Mouse (Mus musculus): ENCODE measurements around the gene Dffa.
"Not testable (repeated sequence)": the region's sequence is repeated elsewhere in the genome, so short reads cannot be mapped to it uniquely, and the experiment has no call there.

Gene Dffa

GRCm38 (mm10) chr4:149149611-149150010 lies 45.7 kb downstream of the Dffa start:
- DNase-seq, result no peak

GRCm38 (mm10) chr4:149150256-149150655 lies 46.3 kb downstream of the Dffa start:
- no peak for DNase-seq

- no peak for DNase-seq
Observed at GRCm38 (mm10) chr4:149150721-149151120, 46.8 kb downstream of the Dffa start.

- DNase-seq, result no peak
Observed at GRCm38 (mm10) chr4:149154859-149155258, 50.9 kb downstream of the Dffa start.

GRCm38 (mm10) chr4:149155711-149156110 lies 51.8 kb downstream of the Dffa start:
- DNase-seq, result no peak

GRCm38 (mm10) chr4:149157415-149157973 lies 53.5 kb downstream of the Dffa start:
- no peak for DNase-seq

GRCm38 (mm10) chr4:149159203-149159602 lies 55.3 kb downstream of the Dffa start:
- DNase-seq, result no peak

- no peak for DNase-seq
Observed at GRCm38 (mm10) chr4:149159891-149160290, 55.9 kb downstream of the Dffa start.

GRCm38 (mm10) chr4:149161166-149161565 lies 57.2 kb downstream of the Dffa start:
- no peak for DNase-seq

- no peak for DNase-seq
Observed at GRCm38 (mm10) chr4:149163196-149163595, 59.2 kb downstream of the Dffa start.

GRCm38 (mm10) chr4:149164150-149164549 lies 60.2 kb downstream of the Dffa start:
- no peak for DNase-seq

GRCm38 (mm10) chr4:149166215-149166946 lies 62.4 kb downstream of the Dffa start, which contains the start of gene Pgd:
Pgd (minus strand) TSS chr4:149166771.
- DNase-seq, result peak; percentile 97

- DNase-seq, result peak; percentile 68
Observed at GRCm38 (mm10) chr4:149166957-149167611, 63.1 kb downstream of the Dffa start.

GRCm38 (mm10) chr4:149168016-149168415 lies 64.1 kb downstream of the Dffa start:
- DNase-seq, result no peak

- DNase-seq, result not testable (repeated sequence)
Observed at GRCm38 (mm10) chr4:149169926-149170325, 66.0 kb downstream of the Dffa start.

Data from thymus, postnatal 25 days (tissue).